8 mouse cellular contexts compared by ENCODE assay signal in genomic region chr2:84714811-84715561, GRCm38 (mm10). TPM values are rescaled to one million over a fixed set of nuclear protein-coding genes. Genes with fewer than 3 reads are reported as not detected.
A peak's percentile ranks its signal among the peaks of the same experiment; 100 is the strongest.
DNase-seq lines count a peak whose midpoint lies in the region; ATAC-seq and TF ChIP-seq lines count a peak whose summit lies in the region.

Gene Zdhhc5 (minus strand): TSS chr2:84715180.

- peaks cover 33% of the 10 kb centered on the region for H3K4me1 ChIP-seq in G1E (ENCODE audit: insufficient read depth, low read depth, low read length)
- H3K4me1 ChIP-seq in forebrain, embryonic 16.5 days (replicated peaks; ENCODE audit: control insufficient read depth, insufficient read depth, low read length): peaks cover 14% of the 10 kb centered on the region
- no peaks in the 10 kb centered on the region for H3K4me1 ChIP-seq in lung, embryonic 14.5 days (ENCODE audit: insufficient read depth)
- H3K4me1 ChIP-seq in olfactory bulb, adult 2 months (ENCODE audit: control insufficient read depth, insufficient read depth, low read length): no peaks in the 10 kb centered on the region
- H3K4me1 ChIP-seq in thymus, adult 2 months (replicated peaks; ENCODE audit: control insufficient read depth, insufficient read depth, low read length): peaks cover 3% of the 10 kb centered on the region

- peaks cover 20% of the 10 kb centered on the region for H3K36me3 ChIP-seq in G1E (replicated peaks)
- H3K36me3 ChIP-seq in forebrain, embryonic 16.5 days (ENCODE audit: control insufficient read depth, insufficient read depth): peaks cover 7% of the 10 kb centered on the region; the same call in 1 of the 2 replicates
- peaks cover 20% of the 10 kb centered on the region for H3K36me3 ChIP-seq in lung, embryonic 14.5 days (ENCODE audit: insufficient read depth)
- peaks cover 8% of the 10 kb centered on the region; the same call in 1 of the 2 replicates for H3K36me3 ChIP-seq in thymus, adult 2 months (ENCODE audit: control insufficient read depth, insufficient read depth, low read length)

- peak within 1 kb of the TSS; percentile 95 for H3K9ac ChIP-seq in forebrain, embryonic 16.5 days (replicated peaks; ENCODE audit: low read depth, low read length)
- peak within 1 kb of the TSS; percentile 96 for H3K9ac ChIP-seq in lung, embryonic 14.5 days

- peak; percentile 66 for ATAC-seq in G1E (ENCODE audit: extremely low read depth, insufficient number of reproducible peaks, low FRiP score, poor library complexity, severe bottlenecking)
- peak; percentile 96 for ATAC-seq in forebrain, embryonic 16.5 days
- peak; percentile 96 for ATAC-seq in lung, embryonic 14.5 days (ENCODE audit: insufficient read depth)

- no peaks in the 10 kb centered on the region for H3K27me3 ChIP-seq in G1E (ENCODE audit: insufficient read depth, low read length)
- no peaks in the 10 kb centered on the region for H3K27me3 ChIP-seq in forebrain, embryonic 16.5 days (replicated peaks; ENCODE audit: control insufficient read depth, insufficient read depth, low read length)
- no peaks in the 10 kb centered on the region for H3K27me3 ChIP-seq in lung, embryonic 14.5 days (ENCODE audit: insufficient read depth, low read length)
- no peaks in the 10 kb centered on the region for H3K27me3 ChIP-seq in thymus, adult 2 months (ENCODE audit: control insufficient read depth, insufficient read depth, low read length)

- under 1% methylated on average over 85 of the region's 107 CpGs for WGBS in forebrain, embryonic 16.5 days
- WGBS in lung, embryonic 14.5 days: under 1% methylated on average over 105 of the region's 107 CpGs
- under 1% methylated on average over 107 of the region's 107 CpGs for WGBS in olfactory bulb, adult 2 months
- WGBS in thymus, adult 2 months: 1% methylated on average over 106 of the region's 107 CpGs

- no peak for TF ChIP-seq CTCF in G1E (IDR thresholded peaks at IDR 0.05; ENCODE audit: low read depth, low read length)
- no peak for TF ChIP-seq CTCF in layer of hippocampus, adult 2 months (conservative IDR thresholded peaks at IDR 0.05)
- no peak for TF ChIP-seq CTCF in lung, embryonic 14.5 days (IDR thresholded peaks at IDR 0.05; ENCODE audit: low read depth)
- no peak for TF ChIP-seq CTCF in olfactory bulb, adult 2 months (IDR thresholded peaks at IDR 0.05; ENCODE audit: insufficient read depth, low read depth, low read length)
- TF ChIP-seq CTCF in thymus, adult 2 months (IDR thresholded peaks at IDR 0.05; ENCODE audit: borderline replicate concordance, control insufficient read depth, extremely low read depth, insufficient read depth, low read length, poor library complexity): peak; percentile 46

- intact Hi-C loops in heart, postnatal 36 days (cut with DNase I): loop anchor here (2.0 to 10.0 kb wide), 3 partner anchors 36 to 1070 kb away; partner anchors contain the start of genes Gm28635, Med19, Tmx2 and Tnks1bp1

- peak within 1 kb of the TSS; percentile 78 for H3K4me2 ChIP-seq in forebrain, embryonic 16.5 days (ENCODE audit: low read length)
- H3K4me2 ChIP-seq in lung, embryonic 14.5 days: peak within 1 kb of the TSS; percentile 70

- peak; percentile 96 for DNase-seq in G1E (ENCODE audit: low spot score)
- peak; percentile 97 to 99 for DNase-seq in cerebellum, adult 18-20 months
- DNase-seq in heart, postnatal 36 days: peak; percentile 96 to 99
- DNase-seq in layer of hippocampus, adult 2 months (ENCODE audit: low spot score in 2 of 2): peak; percentile 97 to 99
- peak; percentile 98 for DNase-seq in lung, embryonic 14.5 days
- DNase-seq in thymus, adult 2 months: peak; percentile 99

- no peaks in the 10 kb centered on the region for H3K9me3 ChIP-seq in G1E (replicated peaks)
- H3K9me3 ChIP-seq in forebrain, embryonic 16.5 days (ENCODE audit: control insufficient read depth, low read length): no peaks in the 10 kb centered on the region
- H3K9me3 ChIP-seq in lung, embryonic 14.5 days (ENCODE audit: low read depth, low read length): no peaks in the 10 kb centered on the region

- peak; percentile 53 for TF ChIP-seq POLR2A in olfactory bulb, adult 2 months (IDR thresholded peaks at IDR 0.05; ENCODE audit: insufficient read depth, low read depth, low read length)
- TF ChIP-seq POLR2A in thymus, adult 2 months (IDR thresholded peaks at IDR 0.05; ENCODE audit: control insufficient read depth, extremely low read depth, insufficient read depth, low read length, poor library complexity): peak; percentile 67

- peak within 1 kb of the TSS; percentile 95 for H3K27ac ChIP-seq in forebrain, embryonic 16.5 days (ENCODE audit: low read length)
- H3K27ac ChIP-seq in layer of hippocampus, adult 2 months: peak within 1 kb of the TSS; percentile 98
- peak within 1 kb of the TSS; percentile 97 for H3K27ac ChIP-seq in lung, embryonic 14.5 days (ENCODE audit: low read depth)
- peak within 1 kb of the TSS; percentile 95 for H3K27ac ChIP-seq in olfactory bulb, adult 2 months (ENCODE audit: insufficient read depth, low read depth, low read length)
- H3K27ac ChIP-seq in thymus, adult 2 months (ENCODE audit: control insufficient read depth, insufficient read depth, low read length): peak within 1 kb of the TSS; percentile 65

- peak within 1 kb of the TSS; percentile 90 for H3K4me3 ChIP-seq in G1E (ENCODE audit: low read depth, low read length)
- H3K4me3 ChIP-seq in forebrain, embryonic 16.5 days (replicated peaks; ENCODE audit: low read length): peak within 1 kb of the TSS; percentile 98
- peak within 1 kb of the TSS; percentile 72 for H3K4me3 ChIP-seq in layer of hippocampus, adult 2 months
- peak within 1 kb of the TSS; percentile 95 for H3K4me3 ChIP-seq in lung, embryonic 14.5 days (ENCODE audit: low read depth, low read length)
- H3K4me3 ChIP-seq in olfactory bulb, adult 2 months (ENCODE audit: insufficient read depth, low read depth, low read length): peak within 1 kb of the TSS; percentile 84
- peak within 1 kb of the TSS; percentile 82 for H3K4me3 ChIP-seq in thymus, adult 2 months (ENCODE audit: control insufficient read depth, insufficient read depth, low read length)

RNA-seq across cellular contexts. Expression of gene Zdhhc5, which starts in this region (rescaled TPM):
- 61.0 and 70.6 TPM in 2 replicates for total RNA-seq in G1E (2014; fragmentation: Nextera tagmentation)
- 32.6 and 38.0 TPM in 2 replicates for total RNA-seq in G1E (2017)
- 30.7 and 32.5 TPM in 2 replicates for polyA plus RNA-seq in G1E (2012)
- polyA plus RNA-seq in forebrain, embryonic 16.5 days (2015; fragmentation: Nextera tagmentation; extraction: Ambion mirVana): 19.4 and 20.1 TPM in 2 replicates
- total RNA-seq in heart, postnatal 36 days (2021): 10 to 100 TPM; 62.4 to 63.4 TPM
- total RNA-seq in layer of hippocampus, adult 2 months (2021): 10 to 100 TPM; 37.4 to 38.1 TPM
- polyA plus RNA-seq in lung, embryonic 14.5 days (2014; fragmentation: Nextera tagmentation; extraction: Ambion mirVana): 30.8 and 31.0 TPM in 2 replicates
- not detected in 2 replicates for polyA plus RNA-seq in olfactory bulb, adult 2 months (2012; ENCODE audit: insufficient read depth, insufficient read length, low replicate concordance, missing spikeins)
- 53.6 and 57.1 TPM in 2 replicates for polyA plus RNA-seq in thymus, adult 2 months (2012; rRNA removed)

Comparison
In these comparisons a context has a peak if more than half of its experiments do, and no peak if none do; other contexts are left out.
1. Peak in every context shown above with its lines: DNase-seq, ATAC-seq, H3K4me3 ChIP-seq and H3K27ac ChIP-seq.